Mouse (Mus musculus): ENCODE results near the gene Gm364.

- TF ChIP-seq MAFK (IDR thresholded peaks at IDR 0.05; ENCODE audit: insufficient read depth, low read depth, low read length) (no peak), ZC3H11A (IDR thresholded peaks at IDR 0.05; ENCODE audit: borderline replicate concordance, low read depth, low read length) (no peak), ZNF384 (IDR thresholded peaks at IDR 0.05; ENCODE audit: low read depth, low read length) (no peak)
Observed at GRCm38 (mm10) chrX:57521117-57522095, 112.5 kb downstream of the Gm364 start.
